Mouse (Mus musculus) intestine, postnatal 0 days (tissue): ENCODE results near the gene Psmb10. TPM values are rescaled to one million over a fixed set of nuclear protein-coding genes. Genes with fewer than 3 reads are reported as not detected.

ENCODE experiments used
- ATAC-seq: fragments of 200-750 bp; cut with Nextera tagmentation; 2 replicates; pipeline ENCODE4 v1.8.0; 2017; ENCODE audit warnings: mild to moderate bottlenecking, moderate TSS enrichment, moderate library complexity
- H3K27ac ChIP-seq: fragments of 300-500 bp; sonication (generic); 2 replicates; pipeline ENCODE4 v1.5.1; 2014; ENCODE audit warnings: mild to moderate bottlenecking, low read depth, low read length, moderate library complexity
- H3K27me3 ChIP-seq: fragments of 300-500 bp; sonication (generic); replicated peaks from 2 replicates; pipeline ENCODE4 v1.6.1; 2014; ENCODE audit warnings: low read length, mixed read lengths; ENCODE audit not compliant: control insufficient read depth, insufficient read depth
- H3K36me3 ChIP-seq: fragments of 300-500 bp; sonication (generic); 2 replicates; pipeline ENCODE4 v1.6.1; 2014; ENCODE audit warnings: mild to moderate bottlenecking, moderate library complexity; ENCODE audit not compliant: control insufficient read depth, insufficient read depth
- H3K4me1 ChIP-seq: fragments of 300-500 bp; sonication (generic); replicated peaks from 2 replicates; pipeline ENCODE4 v1.6.1; 2014; ENCODE audit warnings: antibody characterized with exemption, low read length, mixed read lengths; ENCODE audit not compliant: control insufficient read depth, insufficient read depth
- H3K4me2 ChIP-seq: fragments of 300-500 bp; sonication (generic); replicated peaks from 2 replicates; pipeline ENCODE4 v1.6.1; 2014; ENCODE audit warnings: low read depth, mild to moderate bottlenecking, moderate library complexity
- H3K4me3 ChIP-seq: fragments of 300-500 bp; sonication (generic); 2 replicates; pipeline ENCODE4 v1.5.1; 2014; ENCODE audit warnings: low read depth, low read length
- H3K9ac ChIP-seq: fragments of 300-500 bp; sonication (generic); 2 replicates; pipeline ENCODE4 v1.6.1; 2014; ENCODE audit warnings: mild to moderate bottlenecking, low read depth, low read length
- H3K9me3 ChIP-seq: fragments of 300-500 bp; sonication (generic); 2 replicates; pipeline ENCODE4 v1.6.1; 2016; ENCODE audit warnings: mixed run types; ENCODE audit not compliant: control insufficient read depth
- CTCF ChIP-seq: sonication (generic); IDR thresholded peaks from 2 replicates; pipeline ENCODE4 v1.5.1; 2016; ENCODE audit warnings: low read depth, mild to moderate bottlenecking, control low read depth, antibody characterized with exemption, moderate library complexity
- WGBS: fragments of 180-500 bp; shearing (Covaris S2); extraction: QIAGEN DNeasy Blood & Tissue Kit; methylation state at CpG from one replicate; pipeline ENCODE4 v1.1.7; 2014; 5-methylcytosine and 5-hydroxymethylcytosine counted together
- polyA plus RNA-seq: library from polyadenylated mRNA; unstranded; fragments of >200 nt; fragmentation: Nextera tagmentation; extraction: Ambion mirVana; gene quantifications from 2 replicates; pipeline ENCODE4 v1.2.1, GENCODE M21; 2015

The Psmb10 gene
- polyA plus RNA-seq, 1 experiment from 2014 or later: 186 TPM

DNA sequence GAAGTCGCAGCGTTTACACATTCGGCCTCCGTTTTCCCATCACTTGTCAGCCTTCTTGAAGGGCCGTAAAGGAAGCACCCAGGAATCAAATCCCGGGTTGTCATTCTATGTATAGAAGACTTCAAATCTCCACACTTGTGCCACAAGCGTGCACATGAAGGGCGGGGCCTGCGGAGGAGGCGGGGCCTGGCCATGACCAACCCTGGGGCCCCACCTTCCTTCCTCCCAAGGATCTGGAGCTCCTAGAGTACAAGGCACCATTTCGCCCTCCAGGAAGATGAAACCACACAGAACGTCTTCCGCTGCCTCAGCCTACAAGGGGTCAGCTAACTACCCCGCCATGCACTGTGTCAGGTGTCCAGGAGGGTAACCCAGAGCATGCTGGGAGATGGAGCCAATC is 22.9 kb upstream of the Psmb10 start:
- WGBS: 81% methylated on average over 14 of the region's 14 CpGs
- Histone ChIP-seq H3K9ac (no peak overlapping the region), H3K4me1 (no peaks in the 10 kb centered on the region), H3K27me3 (peaks cover 8% of the 10 kb centered on the region; the same call in 1 of the 2 replicates), H3K27ac (no peak overlapping the region), H3K4me3 (no peak overlapping the region), H3K4me2 (no peak overlapping the region), H3K9me3 (no peaks in the 10 kb centered on the region), H3K36me3 (no peaks in the 10 kb centered on the region; the same call in 1 of the 2 replicates)
- ATAC-seq: no peak
- no peak for TF ChIP-seq CTCF

DNA sequence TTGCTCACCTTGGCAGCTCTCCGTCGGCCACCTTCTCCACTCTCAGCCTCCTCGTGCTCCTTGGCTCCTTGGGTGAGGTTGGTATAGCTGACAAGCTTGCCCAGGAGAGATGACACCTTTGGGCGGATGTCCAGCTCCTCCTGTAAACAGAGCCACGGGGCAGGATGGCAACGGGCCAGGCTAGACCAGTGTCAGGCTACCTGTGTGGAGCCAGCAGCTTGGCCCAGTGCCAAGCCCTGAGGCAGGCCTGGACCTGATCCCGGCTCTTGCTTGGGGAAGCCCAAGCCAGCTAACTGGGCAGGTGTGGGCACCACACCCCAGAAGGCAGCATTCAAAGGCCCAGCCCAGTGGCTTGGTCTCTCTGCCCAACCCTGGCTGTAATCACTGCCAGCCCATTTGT is 21.1 kb upstream of the Psmb10 start:
- 64% methylated on average over 7 of the region's 7 CpGs for WGBS
- Histone ChIP-seq H3K27me3 (no peaks in the 10 kb centered on the region), H3K4me3 (no peak overlapping the region), H3K27ac (no peak overlapping the region), H3K36me3 (no peaks in the 10 kb centered on the region; the same call in none of the 2 replicates), H3K9ac (no peak overlapping the region), H3K4me2 (no peak overlapping the region), H3K4me1 (no peaks in the 10 kb centered on the region), H3K9me3 (no peaks in the 10 kb centered on the region)
- TF ChIP-seq CTCF: no peak
- peak; percentile 70; the same call in 1 of the 2 replicates for ATAC-seq

DNA sequence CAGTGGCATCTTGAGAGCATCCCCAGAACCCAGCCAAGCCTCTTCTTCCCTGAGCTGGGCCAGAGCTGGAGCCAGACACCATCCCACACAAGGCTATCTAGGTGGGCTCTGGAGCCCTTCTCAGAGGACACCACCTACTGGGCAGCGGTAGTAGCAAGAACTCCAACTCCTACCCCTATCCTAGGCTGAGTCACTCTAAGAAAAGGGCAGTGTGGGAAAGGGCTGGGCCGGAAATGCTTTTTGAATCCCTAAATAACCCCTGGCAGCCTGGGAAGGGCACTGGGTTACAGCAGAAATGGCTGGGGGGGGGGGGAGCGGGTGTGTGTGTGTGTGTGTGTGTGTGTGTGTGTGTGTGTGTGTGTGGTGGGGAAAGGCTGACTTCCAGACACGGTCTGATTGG is 19.6 kb upstream of the Psmb10 start:
- peak; percentile 22 for TF ChIP-seq CTCF
- Histone ChIP-seq H3K27me3 (no peaks in the 10 kb centered on the region), H3K9me3 (no peaks in the 10 kb centered on the region), H3K4me2 (no peak overlapping the region), H3K4me3 (no peak overlapping the region), H3K36me3 (peaks cover 8% of the 10 kb centered on the region), H3K4me1 (no peaks in the 10 kb centered on the region), H3K27ac (no peak overlapping the region), H3K9ac (no peak overlapping the region)
- 56% methylated on average over 2 of the region's 4 CpGs for WGBS
- no peak for ATAC-seq

DNA sequence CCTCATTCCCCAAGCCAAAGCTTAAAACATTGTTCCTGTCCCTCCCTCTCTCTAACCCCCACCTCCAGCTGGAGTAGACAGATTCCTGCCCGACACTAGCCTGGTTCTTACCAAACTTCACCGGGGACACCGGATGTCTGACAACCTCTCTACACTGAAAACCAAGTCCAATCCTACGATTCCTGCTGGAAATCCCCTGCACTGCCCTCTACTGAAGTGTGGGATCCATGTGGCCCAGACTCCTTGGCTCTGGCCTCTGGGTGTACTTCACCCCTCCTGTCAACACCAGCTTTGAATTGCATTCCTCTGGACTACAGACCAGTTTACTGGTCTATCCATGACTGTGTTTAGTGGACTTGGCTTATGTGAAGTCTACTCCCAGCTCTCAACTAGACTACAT is 18.3 kb upstream of the Psmb10 start:
- no peak overlapping the region for H3K27ac ChIP-seq
- H3K9ac ChIP-seq: no peak overlapping the region
- TF ChIP-seq CTCF: no peak
- WGBS: 87% methylated on average over 4 of the region's 4 CpGs
- no peaks in the 10 kb centered on the region for H3K27me3 ChIP-seq
- H3K36me3 ChIP-seq: peaks cover 12% of the 10 kb centered on the region
- no peak overlapping the region for H3K4me2 ChIP-seq
- H3K4me3 ChIP-seq: no peak overlapping the region
- H3K9me3 ChIP-seq: no peaks in the 10 kb centered on the region
- H3K4me1 ChIP-seq: no peaks in the 10 kb centered on the region
- ATAC-seq: no peak

DNA sequence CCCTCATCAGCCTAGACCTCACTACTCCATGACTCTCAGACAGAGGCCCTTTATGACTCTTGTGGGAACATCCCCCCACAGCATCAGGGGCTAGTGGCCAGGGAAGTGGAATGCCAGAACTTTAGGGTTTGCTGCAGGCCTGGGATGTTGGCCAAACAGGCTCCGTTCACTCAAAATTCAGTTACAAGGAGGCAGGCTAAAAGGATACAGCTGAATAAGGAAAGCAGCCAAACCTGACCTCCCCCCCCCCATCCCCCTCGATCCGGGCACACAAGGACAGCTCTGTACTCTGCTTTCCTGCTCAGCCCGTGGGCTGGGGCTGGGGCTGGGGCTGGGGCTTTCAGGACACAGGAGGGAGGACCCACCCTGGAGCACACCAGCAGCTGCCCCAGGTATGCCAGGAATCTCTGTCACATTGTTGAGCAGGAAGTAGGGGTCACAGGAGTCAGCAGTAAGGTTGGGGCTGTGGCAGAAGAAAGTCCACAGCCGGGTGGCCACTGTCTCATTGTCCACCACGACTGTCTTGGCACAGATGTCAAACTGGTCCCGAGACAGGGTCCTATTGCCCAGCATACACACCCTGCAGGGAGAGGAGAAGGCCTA is 12.9 kb upstream of the Psmb10 start:
- Histone ChIP-seq H3K27me3 (no peaks in the 10 kb centered on the region), H3K9me3 (no peaks in the 10 kb centered on the region), H3K36me3 (peaks cover 49% of the 10 kb centered on the region), H3K9ac (no peak overlapping the region), H3K4me1 (no peaks in the 10 kb centered on the region), H3K4me3 (no peak overlapping the region), H3K4me2 (no peak overlapping the region), H3K27ac (no peak overlapping the region)
- no peak for ATAC-seq
- TF ChIP-seq CTCF: no peak
- 33% methylated on average over 7 of the region's 7 CpGs for WGBS

DNA sequence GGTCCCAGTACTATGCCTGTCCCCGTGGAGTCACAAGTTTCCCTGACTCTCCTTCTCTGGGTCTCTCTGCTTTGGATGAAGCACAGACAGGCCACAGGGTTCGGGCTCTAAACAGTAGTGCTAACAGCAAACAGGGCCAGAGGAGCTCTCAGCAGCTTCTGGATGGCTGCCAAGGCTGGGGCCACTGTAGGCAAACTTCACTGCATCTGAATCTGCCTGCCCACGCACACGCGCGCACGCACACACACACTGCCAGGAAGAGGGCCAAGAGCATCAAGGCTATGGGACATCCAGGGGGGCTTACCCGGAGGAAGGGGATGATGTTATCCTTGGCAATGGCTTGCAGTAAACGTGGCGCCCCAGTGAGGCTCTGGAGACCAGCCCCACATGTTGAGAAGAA is 11.1 kb upstream of the Psmb10 start:
- WGBS: 59% methylated on average over 10 of the region's 10 CpGs
- no peak for TF ChIP-seq CTCF
- H3K36me3 ChIP-seq: peaks cover 50% of the 10 kb centered on the region
- no peaks in the 10 kb centered on the region for H3K9me3 ChIP-seq
- no peak overlapping the region for H3K27ac ChIP-seq
- H3K27me3 ChIP-seq: no peaks in the 10 kb centered on the region
- no peak overlapping the region for H3K9ac ChIP-seq
- H3K4me3 ChIP-seq: no peak overlapping the region
- H3K4me1 ChIP-seq: no peaks in the 10 kb centered on the region
- no peak for ATAC-seq
- no peak overlapping the region for H3K4me2 ChIP-seq
